Mouse (Mus musculus) kidney, adult 2 months (tissue): ENCODE measurements at regions not wholly inside any gene's neighbourhood (a gene's known extent, or its start where the extent isn't known, plus 50 kb on each side); places are given as distances from the start of the nearest gene placed in this dataset.

ENCODE experiments used
- CTCF ChIP-seq: fragments of 200-500 bp; conservative IDR thresholded peaks from 2 replicates; pipeline ENCODE4 v1.5.1; 2011; ENCODE audit warnings: low read depth, mild to moderate bottlenecking, control low read depth, low read length, moderate library complexity, mixed read lengths; ENCODE audit not compliant: insufficient read depth, insufficient read length
- POLR2A ChIP-seq: fragments of 200-500 bp; IDR thresholded peaks from one replicate; pipeline ENCODE4 v1.6.1; 2011; ENCODE audit warnings: low read depth, low read length, control low read depth

GRCm38 (mm10) chr14:48594334-48594733 is 79.3 kb downstream of the Otx2 start:
- TF ChIP-seq CTCF (no peak), POLR2A (no peak)
